Mouse (Mus musculus): ENCODE measurements around the gene Gart. TPM values are rescaled to one million over a fixed set of nuclear protein-coding genes. Genes with fewer than 3 reads are reported as not detected.

Gart gene
- polyA plus RNA-seq, 1 experiment = 26.4 TPM

DNA sequence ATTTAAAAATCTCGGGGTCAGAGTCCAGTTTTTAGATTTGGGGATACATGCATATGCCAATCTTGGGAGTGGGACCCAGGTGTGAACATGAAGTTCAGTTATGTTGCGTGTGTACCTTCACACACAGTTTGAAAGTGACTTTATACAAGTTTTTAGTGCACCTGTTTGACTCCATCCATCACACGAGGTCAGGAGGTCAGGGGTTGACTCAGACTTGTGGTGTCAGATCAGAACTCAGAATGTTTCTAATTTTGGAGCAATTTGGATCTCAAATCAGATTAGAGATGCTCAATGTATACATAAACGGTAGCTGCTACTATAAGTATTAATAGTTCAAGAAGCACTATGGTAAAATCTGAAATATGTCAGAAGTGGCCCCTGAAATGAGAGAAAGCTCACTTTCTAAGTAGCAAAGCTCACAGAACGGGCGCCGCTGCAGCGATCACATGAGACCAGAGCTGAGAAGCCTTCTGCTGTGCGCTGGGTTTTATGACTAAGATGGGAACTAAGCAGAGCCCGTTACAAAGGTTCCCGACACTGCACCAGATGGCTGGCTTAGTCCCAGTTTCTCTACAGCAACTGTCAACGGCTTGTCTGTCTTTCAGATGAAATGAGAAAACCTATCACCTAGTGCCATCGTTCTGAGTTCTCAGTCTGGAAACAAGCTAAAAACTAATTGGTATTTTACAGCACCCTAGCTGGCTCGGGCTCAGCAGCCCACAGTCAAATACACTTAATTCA, 67.6 kb downstream of the Gart start:
- TF ChIP-seq CTCF (IDR thresholded peaks at IDR 0.05; ENCODE audit: extremely low read depth, insufficient read depth, insufficient read length, insufficient replicate concordance) (no peak), POLR2A (IDR thresholded peaks at IDR 0.05; ENCODE audit: low read depth, low read length) (no peak)
- WGBS = 90% methylated on average over 14 of the region's 14 CpGs
- peaks cover 48% of the 10 kb centered on the region for H3K36me3 ChIP-seq (ENCODE audit: control insufficient read depth, insufficient read depth, low read length)
- no peak for DNase-seq (ENCODE audit: low read depth in 1 of 2, low spot score in 2 of 2)
- no peaks in the 10 kb centered on the region for H3K27me3 ChIP-seq (ENCODE audit: control insufficient read depth, insufficient read depth, low read length)
- H3K4me3 ChIP-seq (ENCODE audit: extremely low read depth, insufficient read depth, insufficient read length) = no peak overlapping the region
- H3K27ac ChIP-seq (ENCODE audit: insufficient read depth, low read length) = no peak overlapping the region
- H3K4me1 ChIP-seq (ENCODE audit: control insufficient read depth, insufficient read depth, insufficient read length) = no peaks in the 10 kb centered on the region

DNA sequence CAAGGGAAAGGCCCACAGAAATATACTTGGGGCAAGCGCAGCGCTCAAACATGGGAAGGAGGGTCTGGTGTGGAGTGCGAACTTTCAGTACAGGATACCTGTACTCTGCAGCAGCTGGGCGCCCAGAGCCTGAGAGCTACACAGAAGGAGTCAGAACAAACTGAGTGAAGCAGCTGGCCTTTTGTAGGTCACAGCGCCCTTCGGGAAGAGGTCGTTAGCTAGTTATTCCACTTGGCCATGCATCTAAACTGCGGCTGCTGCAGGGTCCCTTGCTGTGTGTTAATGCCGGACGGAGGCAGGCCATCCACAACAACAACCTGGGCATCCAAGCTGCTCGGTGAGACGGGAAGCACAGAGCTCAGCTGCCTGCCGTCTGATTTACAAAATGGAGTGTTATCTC, 71.6 kb downstream of the Gart start:
- H3K27ac ChIP-seq (ENCODE audit: insufficient read depth, low read length) = no peak overlapping the region
- 94% methylated on average over 13 of the region's 13 CpGs for WGBS
- no peak for DNase-seq (ENCODE audit: low read depth in 1 of 2, low spot score in 2 of 2)
- TF ChIP-seq POLR2A (IDR thresholded peaks at IDR 0.05; ENCODE audit: low read depth, low read length) = no peak
- TF ChIP-seq CTCF (IDR thresholded peaks at IDR 0.05; ENCODE audit: extremely low read depth, insufficient read depth, insufficient read length, insufficient replicate concordance) = no peak
- H3K4me3 ChIP-seq (ENCODE audit: extremely low read depth, insufficient read depth, insufficient read length) = no peak overlapping the region
- H3K4me1 ChIP-seq (ENCODE audit: control insufficient read depth, insufficient read depth, insufficient read length) = no peaks in the 10 kb centered on the region
- no peaks in the 10 kb centered on the region for H3K27me3 ChIP-seq (ENCODE audit: control insufficient read depth, insufficient read depth, low read length)
- H3K36me3 ChIP-seq (ENCODE audit: control insufficient read depth, insufficient read depth, low read length) = peaks cover 38% of the 10 kb centered on the region

Other genes starting within 250 kb of the Gart start
- 40.0 and 43.8 TPM in 2 replicates for gene Il10rb, start 240.8 kb downstream of the Gart start, polyA plus RNA-seq (2012; rRNA removed)
- gene Ifnar1, start 161.7 kb downstream of the Gart start, polyA plus RNA-seq (2012; rRNA removed) = 22.3 and 25.4 TPM in 2 replicates
- gene Ifngr2, start 99.9 kb downstream of the Gart start, polyA plus RNA-seq (2012; rRNA removed) = 18.7 and 36.7 TPM in 2 replicates
- gene Tmem50b, start 49.2 kb downstream of the Gart start, polyA plus RNA-seq (2012; rRNA removed) = 19.6 and 21.2 TPM in 2 replicates
- 0.39 and 0.42 TPM in 2 replicates for gene Dnajc28, start 27.9 kb downstream of the Gart start, polyA plus RNA-seq (2012; rRNA removed)
- gene Son, start 554 bp upstream of the Gart start, polyA plus RNA-seq (2012; rRNA removed) = 107 and 127 TPM in 2 replicates
- gene Donson, start 41.8 kb upstream of the Gart start, polyA plus RNA-seq (2012; rRNA removed) = 13.1 and 22.0 TPM in 2 replicates
- gene Cryzl1, start 82.0 kb upstream of the Gart start, polyA plus RNA-seq (2012; rRNA removed) = 11.6 and 11.9 TPM in 2 replicates
- 21.7 and 36.0 TPM in 2 replicates for gene Itsn1, start 82.3 kb upstream of the Gart start, polyA plus RNA-seq (2012; rRNA removed)